Mouse (Mus musculus): ENCODE data around the gene Ube2i. TPM values are rescaled to one million over a fixed set of nuclear protein-coding genes. Genes with fewer than 3 reads are reported as not detected.

Ube2i gene
- polyA plus RNA-seq (2016; fragmentation: Nextera tagmentation; extraction: Ambion mirVana) = 459 and 468 TPM in 2 replicates

GRCm38 (mm10) chr17:25274571-25275346 is at the start of gene Ube2i:
Ube2i (minus strand) TSS chr17:25274622.
- no peaks in the 10 kb centered on the region for H3K27me3 ChIP-seq (replicated peaks)
- H3K27ac ChIP-seq (ENCODE audit: poor library complexity, severe bottlenecking) = peak within 1 kb of the TSS; percentile 98
- H3K4me3 ChIP-seq = peak within 1 kb of the TSS; percentile 98
- peaks cover 6% of the 10 kb centered on the region; the same call in 1 of the 2 replicates for H3K36me3 ChIP-seq
- H3K9me3 ChIP-seq (replicated peaks) = no peaks in the 10 kb centered on the region
- H3K4me1 ChIP-seq (replicated peaks) = peaks cover 28% of the 10 kb centered on the region
- no peak for ATAC-seq (ENCODE audit: insufficient number of reproducible peaks, low FRiP score)
- H3K9ac ChIP-seq = peak within 1 kb of the TSS; percentile 99
- WGBS = 82% methylated on average over 9 of the region's 9 CpGs
- peak within 1 kb of the TSS; percentile 95 for H3K4me2 ChIP-seq

GRCm38 (mm10) chr17:25322930-25323329 is 48.5 kb upstream of the Ube2i start:
- no peak overlapping the region for H3K4me2 ChIP-seq
- no peaks in the 10 kb centered on the region for H3K4me1 ChIP-seq (replicated peaks)
- no peak overlapping the region for H3K4me3 ChIP-seq
- H3K27me3 ChIP-seq (replicated peaks) = peaks cover 36% of the 10 kb centered on the region
- no peaks in the 10 kb centered on the region for H3K9me3 ChIP-seq (replicated peaks)
- no peak overlapping the region for H3K9ac ChIP-seq
- WGBS = 17% methylated on average over 2 of the region's 2 CpGs
- H3K36me3 ChIP-seq = no peaks in the 10 kb centered on the region
- H3K27ac ChIP-seq (ENCODE audit: poor library complexity, severe bottlenecking) = no peak overlapping the region
- ATAC-seq (ENCODE audit: insufficient number of reproducible peaks, low FRiP score) = no peak

GRCm38 (mm10) chr17:25320819-25321218 is 46.4 kb upstream of the Ube2i start:
- H3K36me3 ChIP-seq = no peaks in the 10 kb centered on the region
- no peak overlapping the region for H3K27ac ChIP-seq (ENCODE audit: poor library complexity, severe bottlenecking)
- H3K4me1 ChIP-seq (replicated peaks) = no peaks in the 10 kb centered on the region
- H3K9me3 ChIP-seq (replicated peaks) = no peaks in the 10 kb centered on the region
- H3K4me3 ChIP-seq = no peak overlapping the region
- peaks cover 36% of the 10 kb centered on the region for H3K27me3 ChIP-seq (replicated peaks)
- no peak overlapping the region for H3K9ac ChIP-seq
- H3K4me2 ChIP-seq = no peak overlapping the region
- ATAC-seq (ENCODE audit: insufficient number of reproducible peaks, low FRiP score) = no peak
- WGBS = 89% methylated on average over 8 of the region's 8 CpGs

GRCm38 (mm10) chr17:25318354-25318753 is 43.9 kb upstream of the Ube2i start, which contains the start of gene Prss29:
Prss29 (plus strand) TSS chr17:25318654.
- Histone ChIP-seq H3K9me3 (replicated peaks) (no peaks in the 10 kb centered on the region), H3K4me1 (replicated peaks) (no peaks in the 10 kb centered on the region), H3K36me3 (no peaks in the 10 kb centered on the region), H3K4me3 (no peak within 1 kb of the TSS), H3K9ac (no peak within 1 kb of the TSS), H3K27ac (ENCODE audit: poor library complexity, severe bottlenecking) (no peak within 1 kb of the TSS), H3K4me2 (no peak within 1 kb of the TSS), H3K27me3 (replicated peaks) (peaks cover 29% of the 10 kb centered on the region)
- 64% methylated on average over 5 of the region's 5 CpGs for WGBS
- ATAC-seq (ENCODE audit: insufficient number of reproducible peaks, low FRiP score) = no peak

- H3K36me3 ChIP-seq = no peaks in the 10 kb centered on the region
- WGBS = 53% methylated on average over 4 of the region's 4 CpGs
- H3K27ac ChIP-seq (ENCODE audit: poor library complexity, severe bottlenecking) = no peak within 1 kb of the TSS
- H3K4me1 ChIP-seq (replicated peaks) = no peaks in the 10 kb centered on the region
- no peak within 1 kb of the TSS for H3K4me2 ChIP-seq
- peaks cover 10% of the 10 kb centered on the region; the same call in 1 of the 2 replicates for H3K27me3 ChIP-seq (replicated peaks)
- no peak within 1 kb of the TSS for H3K4me3 ChIP-seq
- H3K9me3 ChIP-seq (replicated peaks) = 0 out of 2 replicates have a peak, but pooled peaks cover 2% of the 10 kb centered on the region
- H3K9ac ChIP-seq = no peak within 1 kb of the TSS
- no peak for ATAC-seq (ENCODE audit: insufficient number of reproducible peaks, low FRiP score)
Observed at GRCm38 (mm10) chr17:25308346-25308745, 33.9 kb upstream of the Ube2i start, which contains the start of gene Prss28. Prss28 (plus strand) TSS chr17:25308646.

GRCm38 (mm10) chr17:25298094-25298493 is 23.7 kb upstream of the Ube2i start, which contains the start of gene Prss34:
Prss34 (plus strand) TSS chr17:25298394.
- Histone ChIP-seq H3K36me3 (no peaks in the 10 kb centered on the region), H3K27me3 (replicated peaks) (peaks cover 29% of the 10 kb centered on the region), H3K4me3 (no peak within 1 kb of the TSS), H3K9ac (no peak within 1 kb of the TSS), H3K4me1 (replicated peaks) (no peaks in the 10 kb centered on the region), H3K4me2 (no peak within 1 kb of the TSS), H3K27ac (ENCODE audit: poor library complexity, severe bottlenecking) (no peak within 1 kb of the TSS), H3K9me3 (replicated peaks) (no peaks in the 10 kb centered on the region)
- no peak for ATAC-seq (ENCODE audit: insufficient number of reproducible peaks, low FRiP score)
- 81% methylated on average over 5 of the region's 5 CpGs for WGBS

- Histone ChIP-seq H3K27me3 (replicated peaks) (peaks cover 23% of the 10 kb centered on the region), H3K4me1 (replicated peaks) (no peaks in the 10 kb centered on the region), H3K9ac (no peak overlapping the region), H3K27ac (ENCODE audit: poor library complexity, severe bottlenecking) (no peak overlapping the region), H3K9me3 (replicated peaks) (no peaks in the 10 kb centered on the region), H3K36me3 (no peaks in the 10 kb centered on the region), H3K4me3 (no peak overlapping the region), H3K4me2 (no peak overlapping the region)
- WGBS = 56% methylated on average over 1 of the region's 1 CpGs
- no peak for ATAC-seq (ENCODE audit: insufficient number of reproducible peaks, low FRiP score)
Observed at GRCm38 (mm10) chr17:25294111-25294510, 19.7 kb upstream of the Ube2i start.

GRCm38 (mm10) chr17:25293495-25293894 is 19.1 kb upstream of the Ube2i start:
- H3K36me3 ChIP-seq = no peaks in the 10 kb centered on the region
- H3K4me3 ChIP-seq = no peak overlapping the region
- no peak overlapping the region for H3K4me2 ChIP-seq
- no peaks in the 10 kb centered on the region for H3K4me1 ChIP-seq (replicated peaks)
- no peaks in the 10 kb centered on the region for H3K9me3 ChIP-seq (replicated peaks)
- no peak for ATAC-seq (ENCODE audit: insufficient number of reproducible peaks, low FRiP score)
- 45% methylated on average over 5 of the region's 5 CpGs for WGBS
- no peak overlapping the region for H3K27ac ChIP-seq (ENCODE audit: poor library complexity, severe bottlenecking)
- H3K9ac ChIP-seq = no peak overlapping the region
- peaks cover 21% of the 10 kb centered on the region for H3K27me3 ChIP-seq (replicated peaks)

GRCm38 (mm10) chr17:25290411-25290810 is 16.0 kb upstream of the Ube2i start:
- Histone ChIP-seq H3K27me3 (replicated peaks) (0 out of 2 replicates have a peak, but pooled peaks cover 6% of the 10 kb centered on the region), H3K4me2 (no peak overlapping the region), H3K36me3 (no peaks in the 10 kb centered on the region), H3K4me3 (no peak overlapping the region), H3K4me1 (replicated peaks) (no peaks in the 10 kb centered on the region), H3K27ac (ENCODE audit: poor library complexity, severe bottlenecking) (no peak overlapping the region), H3K9ac (no peak overlapping the region), H3K9me3 (replicated peaks) (no peaks in the 10 kb centered on the region)
- no peak for ATAC-seq (ENCODE audit: insufficient number of reproducible peaks, low FRiP score)
- 33% methylated on average over 4 of the region's 4 CpGs for WGBS

- no peak overlapping the region for H3K9ac ChIP-seq
- no peak overlapping the region for H3K4me2 ChIP-seq
- H3K27me3 ChIP-seq (replicated peaks) = 0 out of 2 replicates have a peak, but pooled peaks cover 6% of the 10 kb centered on the region
- H3K36me3 ChIP-seq = no peaks in the 10 kb centered on the region
- ATAC-seq (ENCODE audit: insufficient number of reproducible peaks, low FRiP score) = no peak
- H3K27ac ChIP-seq (ENCODE audit: poor library complexity, severe bottlenecking) = no peak overlapping the region
- no peaks in the 10 kb centered on the region; the same call in 1 of the 2 replicates for H3K4me1 ChIP-seq (replicated peaks)
- H3K9me3 ChIP-seq (replicated peaks) = no peaks in the 10 kb centered on the region
- WGBS = 23% methylated on average over 4 of the region's 4 CpGs
- H3K4me3 ChIP-seq = no peak overlapping the region
Observed at GRCm38 (mm10) chr17:25288842-25289241, 14.4 kb upstream of the Ube2i start.

GRCm38 (mm10) chr17:25285033-25285432 is 10.6 kb upstream of the Ube2i start:
- WGBS = 25% methylated on average over 3 of the region's 3 CpGs
- H3K36me3 ChIP-seq = no peaks in the 10 kb centered on the region
- no peak overlapping the region for H3K4me2 ChIP-seq
- ATAC-seq (ENCODE audit: insufficient number of reproducible peaks, low FRiP score) = 0 out of 2 replicates have a peak, but pooled peaks have one; percentile 48
- H3K4me1 ChIP-seq (replicated peaks) = no peaks in the 10 kb centered on the region; the same call in 1 of the 2 replicates
- no peak overlapping the region for H3K27ac ChIP-seq (ENCODE audit: poor library complexity, severe bottlenecking)
- no peak overlapping the region for H3K9ac ChIP-seq
- peaks cover 3% of the 10 kb centered on the region; the same call in 1 of the 2 replicates for H3K9me3 ChIP-seq (replicated peaks)
- no peak overlapping the region for H3K4me3 ChIP-seq
- no peaks in the 10 kb centered on the region for H3K27me3 ChIP-seq (replicated peaks)
